Mouse (Mus musculus): Measurements from ENCODE around the gene Psmb2.
A peak's percentile ranks its signal among the peaks of the same experiment; 100 is the strongest.

The Psmb2 gene

GRCm38 (mm10) chr4:126753268-126754230, 76.1 kb downstream of the Psmb2 start, which contains the start of the genes Ncdn and AU040320:
Ncdn (minus strand) TSS chr4:126753438.
AU040320 (plus strand) TSS chr4:126753544.
- DNase-seq: peak; percentile 96

- DNase-seq: peak; percentile 43
These were observed 76.8 kb downstream of the Psmb2 start for GRCm38 (mm10) chr4:126754231-126754611.

- no peak for DNase-seq
These were observed 77.4 kb downstream of the Psmb2 start for GRCm38 (mm10) chr4:126754736-126755374.

- DNase-seq: no peak
These were observed 79.3 kb downstream of the Psmb2 start for GRCm38 (mm10) chr4:126756766-126757165.

- DNase-seq: no peak
These were observed 80.9 kb downstream of the Psmb2 start for GRCm38 (mm10) chr4:126758299-126758698.
